Mouse (Mus musculus) liver, embryonic 14.5 days (tissue): ENCODE measurements at regions not wholly inside any gene's neighbourhood (a gene's known extent, or its start where the extent isn't known, plus 50 kb on each side); places are given as distances from the start of the nearest gene placed in this dataset.

Experiments
- ATAC-seq: fragments of 200-750 bp; cut with Nextera tagmentation; 2 replicates; pipeline ENCODE4 v1.8.0; 2017; ENCODE audit warnings: moderate number of reproducible peaks, mild to moderate bottlenecking, moderate library complexity; ENCODE audit not compliant: insufficient read depth
- DNase-seq, 3 experiments: peaks; one replicate each; pipeline ENCODE4 v3.0.0-alpha.2; 2012 to 2013; ENCODE audit warnings: low read depth in 3 of 3, low spot score in 3 of 3
- H3K27ac ChIP-seq: fragments of 300-500 bp; sonication (generic); 2 replicates; pipeline ENCODE4 v1.5.1; 2014; ENCODE audit warnings: moderate library complexity, mild to moderate bottlenecking, control low read depth, inconsistent platforms
- H3K27me3 ChIP-seq: fragments of 300-500 bp; sonication (generic); 2 replicates; pipeline ENCODE4 v1.6.1; 2014; ENCODE audit warnings: mild to moderate bottlenecking, low read length, moderate library complexity; ENCODE audit not compliant: control insufficient read depth, insufficient read depth
- H3K36me3 ChIP-seq: fragments of 300-500 bp; sonication (generic); replicated peaks from 2 replicates; pipeline ENCODE4 v1.6.1; 2014; ENCODE audit warnings: low read depth; ENCODE audit not compliant: control insufficient read depth, insufficient read depth
- H3K4me1 ChIP-seq, 2 experiments: fragments of 200-500 bp in 1 of 2; fragments of 300-500 bp in 1 of 2; sonication (generic) in 1 of 2; replicated peaks; 2 replicates each; pipeline ENCODE4 v1.6.1; 2012 to 2014; ENCODE audit warnings: antibody characterized with exemption in 1 of 2, inconsistent platforms in 1 of 2, low read length in 1 of 2; ENCODE audit not compliant: control insufficient read depth in 2 of 2, insufficient read depth in 2 of 2
- H3K4me2 ChIP-seq: fragments of 300-500 bp; sonication (generic); 2 replicates; pipeline ENCODE4 v1.6.1; 2014; ENCODE audit warnings: low read depth, mild to moderate bottlenecking, control low read depth, moderate library complexity
- H3K4me3 ChIP-seq, 2 experiments: fragments of 200-500 bp in 1 of 2; fragments of 300-500 bp in 1 of 2; sonication (generic) in 1 of 2; 2 replicates each; pipeline ENCODE4 v1.5.1; 2012 to 2014; ENCODE audit warnings: low read depth in 2 of 2, low read length in 2 of 2, mild to moderate bottlenecking in 2 of 2, control low read depth in 1 of 2, inconsistent platforms in 1 of 2, moderate library complexity in 1 of 2; ENCODE audit not compliant: insufficient read depth in 1 of 2
- H3K9ac ChIP-seq: fragments of 300-500 bp; sonication (generic); replicated peaks from 2 replicates; pipeline ENCODE4 v1.6.1; 2014; ENCODE audit warnings: mild to moderate bottlenecking, control low read depth, moderate library complexity
- H3K9me3 ChIP-seq: fragments of 300-500 bp; sonication (generic); 2 replicates; pipeline ENCODE4 v1.6.1; 2016; ENCODE audit warnings: low read length, mixed read lengths; ENCODE audit not compliant: control insufficient read depth
- CTCF ChIP-seq: IDR thresholded peaks from 2 replicates; pipeline ENCODE4 v1.5.1; 2016; ENCODE audit warnings: antibody characterized with exemption, low read depth, control low read depth
- EP300 ChIP-seq: IDR thresholded peaks from 2 replicates; pipeline ENCODE4 v1.6.1; 2016; ENCODE audit warnings: antibody characterized with exemption, low read depth
- WGBS: fragments of 180-500 bp; shearing (Covaris S2); extraction: QIAGEN DNeasy Blood & Tissue Kit; methylation state at CpG from one replicate; pipeline ENCODE4 v1.1.7; 2014; ENCODE audit not compliant: insufficient replicate concordance; 5-methylcytosine and 5-hydroxymethylcytosine counted together

- ATAC-seq (no peak), DNase-seq (no peak)
- Histone ChIP-seq H3K4me2 (no peak overlapping the region), H3K27me3 (no peaks in the 10 kb centered on the region), H3K27ac (no peak overlapping the region), H3K9ac (no peak overlapping the region), H3K36me3 (no peaks in the 10 kb centered on the region), H3K9me3 (no peaks in the 10 kb centered on the region), H3K4me1 (no peaks in the 10 kb centered on the region), H3K4me3 (no peak overlapping the region)
- no peak for TF ChIP-seq EP300
- no peak for TF ChIP-seq CTCF
- 74% methylated on average over 11 of the region's 11 CpGs for WGBS
These were observed 114.9 kb upstream of the Camk1g start for GRCm38 (mm10) chr1:193484977-193485376.

- TF ChIP-seq EP300, result no peak
- no peak for TF ChIP-seq CTCF
- DNase-seq, result no peak
- no peaks in the 10 kb centered on the region for H3K36me3 ChIP-seq
- no peak overlapping the region for H3K27ac ChIP-seq
- H3K4me2 ChIP-seq, result no peak overlapping the region
- WGBS, result 44% methylated on average over 1 of the region's 1 CpGs
- no peak for ATAC-seq
- no peaks in the 10 kb centered on the region for H3K9me3 ChIP-seq
- H3K27me3 ChIP-seq, result no peaks in the 10 kb centered on the region
- no peak overlapping the region for H3K9ac ChIP-seq
- no peak overlapping the region for H3K4me3 ChIP-seq
- no peaks in the 10 kb centered on the region for H3K4me1 ChIP-seq
These were observed 107.2 kb upstream of the Camk1g start for GRCm38 (mm10) chr1:193477298-193477697.

- no peaks in the 10 kb centered on the region for H3K4me1 ChIP-seq
- H3K27me3 ChIP-seq, result no peaks in the 10 kb centered on the region
- no peak overlapping the region for H3K4me2 ChIP-seq
- WGBS, result 68% methylated on average over 7 of the region's 7 CpGs
- no peak overlapping the region for H3K27ac ChIP-seq
- ATAC-seq (no peak), DNase-seq (no peak)
- no peak overlapping the region for H3K4me3 ChIP-seq
- no peaks in the 10 kb centered on the region for H3K36me3 ChIP-seq
- no peaks in the 10 kb centered on the region for H3K9me3 ChIP-seq
- TF ChIP-seq EP300, result no peak
- no peak for TF ChIP-seq CTCF
- H3K9ac ChIP-seq, result no peak overlapping the region
These were observed 106.7 kb upstream of the Camk1g start for GRCm38 (mm10) chr1:193476805-193477204.

GRCm38 (mm10) chr1:193466306-193466705, 96.2 kb upstream of the Camk1g start:
- no peak overlapping the region for H3K27ac ChIP-seq
- no peak overlapping the region for H3K4me3 ChIP-seq
- no peak overlapping the region for H3K4me2 ChIP-seq
- no peaks in the 10 kb centered on the region for H3K9me3 ChIP-seq
- ATAC-seq (no peak), DNase-seq (no peak)
- H3K9ac ChIP-seq, result no peak overlapping the region
- TF ChIP-seq CTCF (no peak), EP300 (no peak)
- no peaks in the 10 kb centered on the region for H3K36me3 ChIP-seq
- no peaks in the 10 kb centered on the region for H3K27me3 ChIP-seq
- no peaks in the 10 kb centered on the region for H3K4me1 ChIP-seq

GRCm38 (mm10) chr1:193459735-193460134, 89.6 kb upstream of the Camk1g start:
- no peak overlapping the region for H3K4me3 ChIP-seq
- H3K9ac ChIP-seq, result no peak overlapping the region
- no peaks in the 10 kb centered on the region for H3K4me1 ChIP-seq
- H3K9me3 ChIP-seq, result no peaks in the 10 kb centered on the region
- no peaks in the 10 kb centered on the region for H3K27me3 ChIP-seq
- WGBS, result 57% methylated on average over 5 of the region's 5 CpGs
- no peaks in the 10 kb centered on the region for H3K36me3 ChIP-seq
- no peak for TF ChIP-seq EP300
- TF ChIP-seq CTCF, result no peak
- no peak overlapping the region for H3K4me2 ChIP-seq
- H3K27ac ChIP-seq, result no peak overlapping the region
- ATAC-seq (no peak), DNase-seq (no peak)
